Mouse (Mus musculus): ENCODE results near the gene Cav1. TPM values are rescaled to one million over a fixed set of nuclear protein-coding genes. Genes with fewer than 3 reads are reported as not detected.

Cav1 gene
- 77.9 and 98.7 TPM in 2 replicates for polyA plus RNA-seq (2015; fragmentation: Nextera tagmentation; extraction: Ambion mirVana)

DNA sequence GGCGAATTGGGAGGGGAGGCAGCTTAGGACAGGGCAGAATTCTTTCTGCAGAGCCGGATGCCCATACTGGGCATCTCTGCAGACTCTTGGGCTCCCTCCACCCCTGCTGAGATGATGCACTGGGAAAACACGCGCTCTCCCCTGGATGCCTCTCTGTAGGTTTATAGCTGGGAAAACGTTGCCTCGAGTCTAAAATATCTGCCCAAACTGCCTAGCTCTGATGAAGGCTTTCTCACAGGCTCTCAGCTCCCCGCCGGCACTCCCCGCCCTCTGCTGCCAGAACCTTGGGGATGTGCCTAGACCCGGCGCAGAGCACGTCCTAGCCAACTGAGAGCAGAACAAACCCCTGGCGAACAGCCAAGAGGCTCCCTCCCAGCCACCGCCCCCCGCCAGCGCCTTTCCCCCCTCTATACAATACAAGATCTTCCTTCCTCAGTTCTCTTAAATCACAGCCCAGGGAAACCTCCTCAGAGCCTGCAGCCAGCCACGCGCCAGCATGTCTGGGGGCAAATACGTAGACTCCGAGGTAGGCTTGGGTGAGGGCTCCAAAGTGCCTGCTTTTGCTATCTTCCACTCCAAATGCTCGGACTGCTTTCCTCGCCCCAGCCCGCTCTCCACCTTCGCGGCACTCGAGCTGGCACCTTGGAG lies at the start of gene Cav1:
Gene Cav1, plus strand, starts transcription at position 382 of the 648 bp plus-strand sequence.
- WGBS: under 1% methylated on average over 26 of the region's 26 CpGs

GRCm38 (mm10) chr6:17258142-17258541 lies 48.0 kb upstream of the Cav1 start:
- Histone ChIP-seq H3K27ac (no peak overlapping the region), H3K4me3 (replicated peaks) (no peak overlapping the region), H3K9ac (no peak overlapping the region), H3K27me3 (no peaks in the 10 kb centered on the region), H3K9me3 (replicated peaks) (no peaks in the 10 kb centered on the region), H3K4me2 (no peak overlapping the region), H3K36me3 (no peaks in the 10 kb centered on the region), H3K4me1 (no peaks in the 10 kb centered on the region)
- ATAC-seq (replicated peaks; ENCODE audit: low FRiP score): no peak
- 88% methylated on average over 1 of the region's 1 CpGs for WGBS

More for the DNA sequence above, at the start of gene Cav1:
- Histone ChIP-seq H3K4me2 (peak within 1 kb of the TSS; percentile 95), H3K27me3 (peaks cover 15% of the 10 kb centered on the region), H3K27ac (peak within 1 kb of the TSS; percentile 82), H3K9me3 (replicated peaks) (no peaks in the 10 kb centered on the region), H3K36me3 (no peaks in the 10 kb centered on the region), H3K4me1 (peaks cover 24% of the 10 kb centered on the region), H3K9ac (peak within 1 kb of the TSS; percentile 52), H3K4me3 (replicated peaks) (peak within 1 kb of the TSS; percentile 56)
- ATAC-seq (replicated peaks; ENCODE audit: low FRiP score): peak; percentile 83

GRCm38 (mm10) chr6:17258911-17259310 lies 47.2 kb upstream of the Cav1 start:
- no peak overlapping the region for H3K9ac ChIP-seq
- no peak overlapping the region for H3K4me3 ChIP-seq (replicated peaks)
- WGBS: 91% methylated on average over 1 of the region's 1 CpGs
- H3K36me3 ChIP-seq: no peaks in the 10 kb centered on the region
- H3K4me1 ChIP-seq: no peaks in the 10 kb centered on the region
- H3K27ac ChIP-seq: no peak overlapping the region
- no peak for ATAC-seq (replicated peaks; ENCODE audit: low FRiP score)
- no peak overlapping the region for H3K4me2 ChIP-seq
- no peaks in the 10 kb centered on the region for H3K9me3 ChIP-seq (replicated peaks)
- H3K27me3 ChIP-seq: no peaks in the 10 kb centered on the region

DNA sequence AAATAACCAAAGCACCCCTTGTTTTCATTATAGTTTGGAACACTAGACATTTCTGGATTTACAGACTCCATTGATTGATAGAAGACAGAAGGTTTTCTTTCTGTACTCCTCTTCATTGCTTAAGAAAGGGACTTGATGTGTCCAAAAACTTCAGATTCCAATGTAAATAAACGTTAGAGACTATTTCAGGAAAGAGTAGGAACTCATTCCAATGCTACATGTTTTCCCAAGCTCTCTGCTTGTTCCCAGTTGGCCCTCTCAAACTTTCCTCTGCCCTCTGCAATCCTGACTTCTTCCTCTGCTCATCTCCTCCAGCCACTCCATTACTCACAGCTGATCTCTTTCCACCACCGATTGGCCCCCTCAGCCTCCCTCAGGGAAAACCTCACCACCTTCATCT lies 43.3 kb upstream of the Cav1 start:
- H3K9ac ChIP-seq: no peak overlapping the region
- H3K27ac ChIP-seq: no peak overlapping the region
- ATAC-seq (replicated peaks; ENCODE audit: low FRiP score): no peak
- no peak overlapping the region for H3K4me2 ChIP-seq
- H3K4me3 ChIP-seq (replicated peaks): no peak overlapping the region
- peaks cover 9% of the 10 kb centered on the region for H3K4me1 ChIP-seq
- H3K9me3 ChIP-seq (replicated peaks): no peaks in the 10 kb centered on the region
- no peaks in the 10 kb centered on the region for H3K36me3 ChIP-seq
- H3K27me3 ChIP-seq: no peaks in the 10 kb centered on the region
- 51% methylated on average over 2 of the region's 2 CpGs for WGBS

DNA sequence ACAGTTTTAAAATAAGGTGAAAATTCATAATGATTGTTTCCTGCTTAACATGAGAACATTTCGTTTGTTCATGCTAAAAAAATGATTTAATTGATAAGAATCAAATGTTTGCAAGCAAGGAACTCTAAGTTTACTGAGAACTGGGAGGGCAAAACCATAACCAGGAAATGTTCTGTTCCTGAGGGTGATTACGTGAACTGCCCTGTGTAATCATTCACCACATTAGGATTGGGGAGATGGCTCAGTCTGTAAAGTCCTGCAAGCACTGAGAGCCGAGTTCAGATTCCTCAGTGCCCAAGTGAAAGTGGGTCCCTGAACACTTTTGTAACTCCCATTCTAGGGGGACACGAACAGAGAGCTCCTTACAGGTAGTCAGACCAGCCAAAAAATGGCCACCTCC lies 41.1 kb upstream of the Cav1 start:
- 0 out of 2 replicates have a peak, but pooled peaks have one; percentile 36 for ATAC-seq (replicated peaks; ENCODE audit: low FRiP score)
- H3K36me3 ChIP-seq: no peaks in the 10 kb centered on the region
- H3K9ac ChIP-seq: no peak overlapping the region
- H3K27me3 ChIP-seq: no peaks in the 10 kb centered on the region
- H3K4me3 ChIP-seq (replicated peaks): no peak overlapping the region
- H3K4me1 ChIP-seq: peaks cover 9% of the 10 kb centered on the region
- no peaks in the 10 kb centered on the region for H3K9me3 ChIP-seq (replicated peaks)
- H3K4me2 ChIP-seq: no peak overlapping the region
- WGBS: 64% methylated on average over 4 of the region's 4 CpGs
- H3K27ac ChIP-seq: no peak overlapping the region

DNA sequence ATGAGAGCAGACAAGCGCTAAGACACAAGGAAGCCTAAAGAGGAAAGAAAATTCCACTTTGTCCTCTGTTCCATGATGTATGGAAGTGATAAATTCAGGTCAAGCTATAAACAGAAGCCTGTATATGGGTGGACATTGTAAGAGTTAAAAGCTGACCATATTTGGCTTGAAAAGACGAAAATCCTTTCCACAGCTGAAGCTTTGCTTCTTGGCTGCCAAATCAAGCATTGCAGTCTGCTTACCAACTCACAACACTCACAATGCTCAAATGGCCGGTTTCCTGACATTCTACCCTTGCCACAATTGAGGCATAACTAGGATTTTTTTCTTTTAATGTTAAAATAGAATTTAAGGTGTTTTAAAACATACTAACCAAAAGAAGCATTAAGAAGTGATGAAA lies 39.7 kb upstream of the Cav1 start:
- Histone ChIP-seq H3K27me3 (no peaks in the 10 kb centered on the region), H3K9me3 (replicated peaks) (no peaks in the 10 kb centered on the region), H3K36me3 (no peaks in the 10 kb centered on the region), H3K27ac (peak overlapping the region; percentile 62), H3K4me1 (peaks cover 9% of the 10 kb centered on the region), H3K4me2 (no peak overlapping the region), H3K4me3 (replicated peaks) (no peak overlapping the region), H3K9ac (no peak overlapping the region)
- WGBS: 51% methylated on average over 3 of the region's 3 CpGs
- ATAC-seq (replicated peaks; ENCODE audit: low FRiP score): no peak

DNA sequence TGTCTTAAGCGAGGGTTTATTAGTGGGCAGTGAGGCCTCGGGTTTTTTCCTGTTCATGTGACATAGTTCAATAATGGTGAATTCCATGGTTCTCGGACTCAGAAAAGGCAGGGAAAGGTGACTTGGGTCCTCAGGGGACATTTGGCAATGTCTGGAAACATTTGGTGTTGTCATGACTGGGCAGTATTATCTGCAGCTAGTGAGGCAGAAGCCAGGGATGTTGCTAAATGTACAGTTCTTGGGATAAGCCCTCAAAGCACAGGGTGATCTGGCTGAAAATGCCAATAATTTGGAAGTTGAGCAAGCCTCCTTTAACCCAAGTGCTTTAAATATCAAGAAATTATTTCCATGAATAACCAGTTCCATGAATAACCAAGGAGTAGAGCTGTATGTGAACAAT lies 27.8 kb upstream of the Cav1 start:
- no peak overlapping the region for H3K27ac ChIP-seq
- 82% methylated on average over 3 of the region's 3 CpGs for WGBS
- H3K4me2 ChIP-seq: no peak overlapping the region
- peaks cover 6% of the 10 kb centered on the region for H3K27me3 ChIP-seq
- no peaks in the 10 kb centered on the region for H3K36me3 ChIP-seq
- no peak overlapping the region for H3K9ac ChIP-seq
- no peaks in the 10 kb centered on the region for H3K9me3 ChIP-seq (replicated peaks)
- no peak overlapping the region for H3K4me3 ChIP-seq (replicated peaks)
- no peak for ATAC-seq (replicated peaks; ENCODE audit: low FRiP score)
- peaks cover 21% of the 10 kb centered on the region for H3K4me1 ChIP-seq

- peak within 1 kb of the TSS; percentile 91 for H3K4me2 ChIP-seq
- no peaks in the 10 kb centered on the region for H3K9me3 ChIP-seq (replicated peaks)
- H3K27me3 ChIP-seq: peaks cover 6% of the 10 kb centered on the region
- peak; percentile 95 for ATAC-seq (replicated peaks; ENCODE audit: low FRiP score)
- H3K4me3 ChIP-seq (replicated peaks): peak within 1 kb of the TSS; percentile 59
- 2% methylated on average over 40 of the region's 40 CpGs for WGBS
- peak within 1 kb of the TSS; percentile 78 for H3K27ac ChIP-seq
- H3K36me3 ChIP-seq: no peaks in the 10 kb centered on the region
- peak within 1 kb of the TSS; percentile 54 for H3K9ac ChIP-seq
- peaks cover 21% of the 10 kb centered on the region for H3K4me1 ChIP-seq
These were observed 25.0 kb upstream of the Cav1 start, which contains the start of gene Cav2 for GRCm38 (mm10) chr6:17280939-17281756. Gene Cav2 (plus strand): TSS chr6:17281185.

GRCm38 (mm10) chr6:17281757-17282092 lies 24.4 kb upstream of the Cav1 start:
- peak overlapping the region; percentile 91 for H3K4me2 ChIP-seq
- no peak; the same call in 1 of the 2 replicates for ATAC-seq (replicated peaks; ENCODE audit: low FRiP score)
- peak overlapping the region; percentile 78 for H3K27ac ChIP-seq
- no peaks in the 10 kb centered on the region for H3K9me3 ChIP-seq (replicated peaks)
- H3K9ac ChIP-seq: no peak overlapping the region
- peaks cover 6% of the 10 kb centered on the region for H3K27me3 ChIP-seq
- peaks cover 21% of the 10 kb centered on the region for H3K4me1 ChIP-seq
- no peaks in the 10 kb centered on the region for H3K36me3 ChIP-seq
- WGBS: 20% methylated on average over 8 of the region's 8 CpGs
- H3K4me3 ChIP-seq (replicated peaks): peak overlapping the region; percentile 59

GRCm38 (mm10) chr6:17282159-17282558 lies 24.0 kb upstream of the Cav1 start:
- 30% methylated on average over 5 of the region's 5 CpGs for WGBS
- no peak overlapping the region for H3K9ac ChIP-seq

DNA sequence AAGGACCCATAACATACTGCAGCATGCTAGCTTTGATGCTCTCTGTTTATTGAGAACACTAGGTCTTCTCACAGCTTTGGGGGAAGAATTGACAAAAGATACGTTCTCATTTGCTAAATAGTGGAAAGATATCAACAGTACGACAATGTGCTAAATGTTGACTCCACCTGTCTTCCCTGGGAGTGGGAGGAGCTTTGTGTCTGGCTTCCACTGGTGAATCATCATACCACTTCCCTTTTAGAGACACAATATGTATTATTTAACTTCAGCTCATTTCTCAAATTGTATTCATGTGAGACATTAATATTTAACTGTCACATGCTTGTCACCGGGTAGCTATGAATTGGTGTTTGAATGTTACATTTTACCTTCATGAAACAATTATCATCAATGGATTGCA lies 22.3 kb upstream of the Cav1 start:
- no peak overlapping the region for H3K9ac ChIP-seq
- H3K4me3 ChIP-seq (replicated peaks): no peak overlapping the region
- H3K27me3 ChIP-seq: peaks cover 6% of the 10 kb centered on the region
- H3K36me3 ChIP-seq: no peaks in the 10 kb centered on the region
- H3K4me1 ChIP-seq: peaks cover 21% of the 10 kb centered on the region
- no peak overlapping the region for H3K4me2 ChIP-seq
- 80% methylated on average over 3 of the region's 3 CpGs for WGBS
- no peaks in the 10 kb centered on the region for H3K9me3 ChIP-seq (replicated peaks)
- H3K27ac ChIP-seq: no peak overlapping the region
- ATAC-seq (replicated peaks; ENCODE audit: low FRiP score): no peak

More at GRCm38 (mm10) chr6:17282159-17282558, 24.0 kb upstream of the Cav1 start:
- peaks cover 21% of the 10 kb centered on the region for H3K4me1 ChIP-seq
- H3K4me3 ChIP-seq (replicated peaks): peak overlapping the region; percentile 59
- peak overlapping the region; percentile 91 for H3K4me2 ChIP-seq
- H3K9me3 ChIP-seq (replicated peaks): no peaks in the 10 kb centered on the region
- H3K27ac ChIP-seq: peak overlapping the region; percentile 78
- H3K36me3 ChIP-seq: no peaks in the 10 kb centered on the region
- ATAC-seq (replicated peaks; ENCODE audit: low FRiP score): no peak
- H3K27me3 ChIP-seq: peaks cover 6% of the 10 kb centered on the region

- Histone ChIP-seq H3K4me1 (peaks cover 14% of the 10 kb centered on the region), H3K4me3 (replicated peaks) (no peak overlapping the region), H3K4me2 (no peak overlapping the region), H3K9ac (no peak overlapping the region), H3K27ac (peak overlapping the region; percentile 37; the same call in 1 of the 2 replicates), H3K36me3 (no peaks in the 10 kb centered on the region), H3K9me3 (replicated peaks) (no peaks in the 10 kb centered on the region), H3K27me3 (no peaks in the 10 kb centered on the region)
- 76% methylated on average over 4 of the region's 4 CpGs for WGBS
- no peak for ATAC-seq (replicated peaks; ENCODE audit: low FRiP score)
These were observed 19.8 kb upstream of the Cav1 start for GRCm38 (mm10) chr6:17286381-17286780.

All from kidney, embryonic 15.5 days (tissue).